Mouse (Mus musculus) CH12.LX (cell line): Measurements from ENCODE around the gene Cyp17a1. TPM values are rescaled to one million over a fixed set of nuclear protein-coding genes. Genes with fewer than 3 reads are reported as not detected.

Experiments used
- DNase-seq: peaks from one replicate; pipeline ENCODE4 v3.0.0-alpha.2; 2013; ENCODE audit errors: extremely low read depth
- H3K27ac ChIP-seq: 2 replicates; pipeline ENCODE4 v1.5.1; 2012; ENCODE audit warnings: low read depth, mild to moderate bottlenecking, control low read depth, moderate library complexity; ENCODE audit not compliant: insufficient read depth
- H3K27me3 ChIP-seq: replicated peaks from 2 replicates; pipeline ENCODE3; 2012; ENCODE audit warnings: inconsistent platforms
- H3K36me3 ChIP-seq, 2 experiments: replicated peaks in 1 of 2; 2 replicates each; pipeline versions ENCODE3 to v1.6.1; 2012; ENCODE audit warnings: inconsistent platforms in 1 of 2, low read length in 1 of 2, mild to moderate bottlenecking in 1 of 2, mixed read lengths in 1 of 2, moderate library complexity in 1 of 2; ENCODE audit not compliant: control insufficient read depth in 1 of 2, insufficient read depth in 1 of 2
- H3K4me1 ChIP-seq, 2 experiments: 2 replicates each; pipeline ENCODE4 v1.6.1; 2012; ENCODE audit warnings: inconsistent platforms in 1 of 2, moderate library complexity in 1 of 2; ENCODE audit not compliant: insufficient read depth in 2 of 2, control insufficient read depth in 1 of 2
- H3K4me2 ChIP-seq: 2 replicates; pipeline ENCODE4 v1.6.1; 2012; ENCODE audit warnings: low read depth, mild to moderate bottlenecking, control low read depth; ENCODE audit not compliant: poor library complexity, insufficient read depth, severe bottlenecking
- H3K4me3 ChIP-seq, 3 experiments: fragments of 150-350 bp in 1 of 3; sonication (generic) in 1 of 3; replicated peaks in 1 of 3; 2 replicates each; pipeline versions ENCODE3 to v1.5.1; 2011 to 2012; ENCODE audit warnings: low read depth in 2 of 3, low read length in 2 of 3, mild to moderate bottlenecking in 2 of 3, moderate library complexity in 2 of 3, control low read depth in 1 of 3, improper control_type of control experiment in 1 of 3, inconsistent platforms in 1 of 3, mixed read lengths in 1 of 3; ENCODE audit not compliant: poor library complexity in 1 of 3
- H3K79me2 ChIP-seq: replicated peaks from 2 replicates; pipeline ENCODE4 v1.6.1; 2012; ENCODE audit warnings: mild to moderate bottlenecking, moderate library complexity; ENCODE audit not compliant: control insufficient read depth, poor library complexity, insufficient read depth, severe bottlenecking; ENCODE audit errors: extremely low read depth
- H3K9ac ChIP-seq: 2 replicates; pipeline ENCODE4 v1.6.1; 2012; ENCODE audit warnings: low read depth, mild to moderate bottlenecking, control low read depth, moderate library complexity; ENCODE audit not compliant: insufficient read depth
- H3K9me3 ChIP-seq: replicated peaks from 2 replicates; pipeline ENCODE3; 2012; ENCODE audit warnings: low read length, inconsistent platforms, mixed read lengths
- BHLHE40 ChIP-seq: IDR thresholded peaks from 2 replicates; pipeline ENCODE4 v1.6.1; 2011; ENCODE audit warnings: mild to moderate bottlenecking, low read depth, low read length, improper control_type of control experiment
- CHD1 ChIP-seq: IDR thresholded peaks from 2 replicates; pipeline ENCODE4 v1.6.1; 2012; ENCODE audit warnings: low read depth, low read length, improper control_type of control experiment, inconsistent platforms
- CHD2 ChIP-seq: IDR thresholded peaks from 2 replicates; pipeline ENCODE4 v1.6.1; 2011; ENCODE audit warnings: low read length, improper control_type of control experiment
- CTCF ChIP-seq, 2 experiments: IDR thresholded peaks in 1 of 2; conservative IDR thresholded peaks in 1 of 2; 2 replicates each; pipeline ENCODE4 v1.5.1; 2011 to 2012; ENCODE audit warnings: low read depth in 2 of 2, low read length in 2 of 2, improper control_type of control experiment in 1 of 2, inconsistent platforms in 1 of 2, mild to moderate bottlenecking in 1 of 2, moderate library complexity in 1 of 2
- E2F4 ChIP-seq: IDR thresholded peaks from 2 replicates; pipeline ENCODE4 v1.6.1; 2011; ENCODE audit warnings: low read depth, low read length, improper control_type of control experiment; ENCODE audit not compliant: insufficient replicate concordance
- ELF1 ChIP-seq: IDR thresholded peaks from 2 replicates; pipeline ENCODE4 v1.6.1; 2014; ENCODE audit warnings: low read depth, mild to moderate bottlenecking, inconsistent platforms, low read length, improper control_type of control experiment
- EP300 ChIP-seq: IDR thresholded peaks from 2 replicates; pipeline ENCODE4 v1.6.1; 2011; ENCODE audit warnings: low read length, improper control_type of control experiment
- ETS1 ChIP-seq: conservative IDR thresholded peaks from 2 replicates; pipeline ENCODE4 v1.6.1; 2012; ENCODE audit warnings: low read depth, mild to moderate bottlenecking, inconsistent platforms, low read length, improper control_type of control experiment, moderate library complexity
- GABPA ChIP-seq: IDR thresholded peaks from 2 replicates; pipeline ENCODE4 v1.6.1; 2012; ENCODE audit warnings: low read depth, low read length, improper control_type of control experiment, inconsistent platforms; ENCODE audit not compliant: insufficient replicate concordance
- HCFC1 ChIP-seq: IDR thresholded peaks from 2 replicates; pipeline ENCODE4 v1.6.1; 2012; ENCODE audit warnings: low read depth, mild to moderate bottlenecking, inconsistent platforms, low read length, improper control_type of control experiment
- IRF4 ChIP-seq: IDR thresholded peaks from 2 replicates; pipeline ENCODE4 v1.6.1; 2014; ENCODE audit warnings: low read depth, mild to moderate bottlenecking, inconsistent platforms, low read length, improper control_type of control experiment
- JUN ChIP-seq: IDR thresholded peaks from 2 replicates; pipeline ENCODE4 v1.6.1; 2011; ENCODE audit warnings: low read depth, mild to moderate bottlenecking, low read length, improper control_type of control experiment, moderate library complexity; ENCODE audit not compliant: insufficient read depth
- JUND ChIP-seq: conservative IDR thresholded peaks from 2 replicates; pipeline ENCODE4 v1.6.1; 2011; ENCODE audit warnings: low read depth, low read length, improper control_type of control experiment
- KAT2A ChIP-seq: IDR thresholded peaks from 2 replicates; pipeline ENCODE4 v1.6.1; 2012; ENCODE audit warnings: low read length, improper control_type of control experiment, inconsistent platforms; ENCODE audit not compliant: insufficient replicate concordance
- MAFK ChIP-seq: IDR thresholded peaks from 2 replicates; pipeline ENCODE4 v1.6.1; 2011; ENCODE audit warnings: low read length, improper control_type of control experiment; ENCODE audit not compliant: insufficient replicate concordance
- MAX ChIP-seq: IDR thresholded peaks from 2 replicates; pipeline ENCODE4 v1.6.1; 2011; ENCODE audit warnings: low read length, improper control_type of control experiment
- MAZ ChIP-seq: IDR thresholded peaks from 2 replicates; pipeline ENCODE4 v1.6.1; 2012; ENCODE audit warnings: low read depth, mild to moderate bottlenecking, inconsistent platforms, low read length, improper control_type of control experiment, moderate library complexity
- MEF2A ChIP-seq: IDR thresholded peaks from 2 replicates; pipeline ENCODE4 v1.6.1; 2014; ENCODE audit warnings: low read depth, mild to moderate bottlenecking, inconsistent platforms, low read length, improper control_type of control experiment, borderline replicate concordance
- MXI1 ChIP-seq: IDR thresholded peaks from 2 replicates; pipeline ENCODE4 v1.6.1; 2011; ENCODE audit warnings: mild to moderate bottlenecking, low read depth, low read length, improper control_type of control experiment
- MYC ChIP-seq: IDR thresholded peaks from 2 replicates; pipeline ENCODE4 v1.6.1; 2011; ENCODE audit warnings: low read depth, mild to moderate bottlenecking, improper control_type of control experiment, low read length
- NELFE ChIP-seq: IDR thresholded peaks from 2 replicates; pipeline ENCODE4 v1.6.1; 2011; ENCODE audit warnings: low read depth, low read length, improper control_type of control experiment
- NRF1 ChIP-seq: IDR thresholded peaks from 2 replicates; pipeline ENCODE4 v1.6.1; 2014; ENCODE audit warnings: low read depth, mild to moderate bottlenecking, inconsistent platforms, low read length, improper control_type of control experiment, moderate library complexity
- PAX5 ChIP-seq: IDR thresholded peaks from 2 replicates; pipeline ENCODE4 v1.6.1; 2012; ENCODE audit warnings: low read length, inconsistent platforms, mixed read lengths
- POLR2A ChIP-seq: IDR thresholded peaks from 2 replicates; pipeline ENCODE4 v1.6.1; 2011; ENCODE audit warnings: low read depth, mild to moderate bottlenecking, improper control_type of control experiment, low read length
- POLR2AphosphoS2 ChIP-seq: IDR thresholded peaks from 2 replicates; pipeline ENCODE4 v1.6.1; 2011; ENCODE audit warnings: low read depth, low read length, improper control_type of control experiment
- RAD21 ChIP-seq: IDR thresholded peaks from 2 replicates; pipeline ENCODE4 v1.6.1; 2011; ENCODE audit warnings: low read depth, mild to moderate bottlenecking, low read length, improper control_type of control experiment, moderate library complexity
- RCOR1 ChIP-seq: conservative IDR thresholded peaks from 2 replicates; pipeline ENCODE4 v1.6.1; 2012; ENCODE audit warnings: low read depth, mild to moderate bottlenecking, inconsistent platforms, low read length, improper control_type of control experiment
- SIN3A ChIP-seq: IDR thresholded peaks from 2 replicates; pipeline ENCODE4 v1.6.1; 2012; ENCODE audit warnings: low read length, improper control_type of control experiment, inconsistent platforms
- SMC3 ChIP-seq: IDR thresholded peaks from 2 replicates; pipeline ENCODE4 v1.6.1; 2011; ENCODE audit warnings: low read depth, low read length, improper control_type of control experiment
- TBP ChIP-seq: conservative IDR thresholded peaks from 2 replicates; pipeline ENCODE4 v1.6.1; 2011; ENCODE audit warnings: low read depth, low read length, improper control_type of control experiment
- TCF12 ChIP-seq: IDR thresholded peaks from 2 replicates; pipeline ENCODE4 v1.6.1; 2014; ENCODE audit warnings: low read depth, mild to moderate bottlenecking, inconsistent platforms, low read length, improper control_type of control experiment
- UBTF ChIP-seq: IDR thresholded peaks from 2 replicates; pipeline ENCODE4 v1.6.1; 2012; ENCODE audit warnings: low read depth, mild to moderate bottlenecking, inconsistent platforms, low read length, improper control_type of control experiment, moderate library complexity
- USF1 ChIP-seq: IDR thresholded peaks from 2 replicates; pipeline ENCODE4 v1.6.1; 2014; ENCODE audit warnings: low read depth, mild to moderate bottlenecking, inconsistent platforms, low read length, improper control_type of control experiment
- USF2 ChIP-seq: conservative IDR thresholded peaks from 2 replicates; pipeline ENCODE4 v1.6.1; 2011; ENCODE audit warnings: low read depth, low read length, improper control_type of control experiment
- ZC3H11A ChIP-seq: IDR thresholded peaks from 2 replicates; pipeline ENCODE4 v1.6.1; 2012; ENCODE audit warnings: low read depth, mild to moderate bottlenecking, inconsistent platforms, low read length, improper control_type of control experiment
- ZKSCAN1 ChIP-seq: IDR thresholded peaks from 2 replicates; pipeline ENCODE4 v1.6.1; 2012; ENCODE audit warnings: low read depth, inconsistent platforms, low read length, improper control_type of control experiment, borderline replicate concordance
- ZMIZ1 ChIP-seq: IDR thresholded peaks from 2 replicates; pipeline ENCODE4 v1.6.1; 2012; ENCODE audit warnings: low read depth, mild to moderate bottlenecking, inconsistent platforms, low read length, improper control_type of control experiment
- ZNF384 ChIP-seq: IDR thresholded peaks from 2 replicates; pipeline ENCODE4 v1.6.1; 2012; ENCODE audit warnings: low read depth, low read length, improper control_type of control experiment, inconsistent platforms
- dilution Hi-C: fragments of 300-500 bp; cut with MboI; formaldehyde crosslinking; loops from 2 replicates; pipeline ENCODE4 v1.14.3; 2020; ENCODE audit warnings: low sequenced_read_pairs; ENCODE audit not compliant: extremely low pct_unique_long_range_greater_than_20kb, extremely low pct_ligation_motif_present
- in situ Hi-C: fragments of 300-500 bp; cut with MboI; formaldehyde crosslinking; loops from 3 replicates; pipeline ENCODE4 v1.14.3; 2019; ENCODE audit warnings: low sequenced_read_pairs, low pct_ligation_motif_present, low pct_unique_long_range_greater_than_20kb, mixed read lengths
- polyA plus RNA-seq: library from polyadenylated mRNA; unstranded; fragments of >175 nt; gene quantifications from 2 replicates; pipeline ENCODE4 v1.2.1, GENCODE M21; 2012; ENCODE audit warnings: low read depth; ENCODE audit not compliant: insufficient read length
- total RNA-seq, 2 experiments: library from RNA; depleted of rRNA; stranded (reverse); fragments of 300-350 nt in 1 of 2; fragments of >200 nt in 1 of 2; gene quantifications; 2 replicates each; pipeline ENCODE4 v1.2.3; 2012 to 2014

The Cyp17a1 gene
- total and polyA plus RNA-seq, 3 experiments, result not detected

GRCm38 (mm10) chr19:46697840-46698517, 25.0 kb upstream of the Cyp17a1 start:
- Histone ChIP-seq H3K9ac (peak overlapping the region; percentile 51), H3K4me2 (peak overlapping the region; percentile 53), H3K36me3 (peaks cover 5 to 56% of the 10 kb centered on the region in 2 experiments), H3K27me3 (no peaks in the 10 kb centered on the region), H3K9me3 (peaks cover 8% of the 10 kb centered on the region), H3K4me3 (peak overlapping the region; percentile 42 to 56 (median 45)), H3K4me1 (peaks cover 19 to 33% of the 10 kb centered on the region in 2 experiments), H3K79me2 (no peaks in the 10 kb centered on the region), H3K27ac (peak overlapping the region; percentile 75)
- TF ChIP-seq CHD1 (no peak), KAT2A (0 out of 2 replicates have a peak, but pooled peaks have one; percentile 15), SMC3 (no peak), USF2 (no peak), TBP (0 out of 2 replicates have a peak, but pooled peaks have one; percentile 42), E2F4 (0 out of 2 replicates have a peak, but pooled peaks have one; percentile 30), MYC (peak; percentile 57; the same call in 1 of the 2 replicates), ZKSCAN1 (no peak), MAZ (no peak), UBTF (no peak), SIN3A (peak; percentile 83), NELFE (peak; percentile 38), PAX5 (no peak), GABPA (no peak), RAD21 (no peak), ZC3H11A (no peak), CTCF (conservative IDR thresholded peaks at IDR 0.05 in 1 of 2, IDR thresholded peaks at IDR 0.05 in 1 of 2; ENCODE audit: low read depth in 2 of 2, low read length in 2 of 2) (no peak), NRF1 (0 out of 2 replicates have a peak, but pooled peaks have one; percentile 8), ELF1 (peak; percentile 24; the same call in 1 of the 2 replicates), ETS1 (peak; percentile 78), TCF12 (peak; percentile 59), BHLHE40 (no peak), ZMIZ1 (0 out of 2 replicates have a peak, but pooled peaks have one; percentile 35), JUND (no peak), HCFC1 (no peak), MAFK (no peak), MAX (peak; percentile 75), MEF2A (peak; percentile 54; the same call in 1 of the 2 replicates), IRF4 (no peak), RCOR1 (no peak), MXI1 (peak; percentile 71), USF1 (no peak), JUN (no peak), ZNF384 (no peak), POLR2A (peak; percentile 67), EP300 (peak; percentile 41; the same call in 1 of the 2 replicates), CHD2 (no peak), POLR2AphosphoS2 (no peak)
- in situ Hi-C loops, result no loop called here
- DNase-seq, result peak; percentile 82
- dilution Hi-C loops, result no loop called here
